Mouse (Mus musculus): Measurements from ENCODE around the gene Mdga1.

Gene Mdga1

GRCm38 (mm10) chr17:29883351-29883750 lies 86.5 kb downstream of the Mdga1 start:
- no peak for DNase-seq

GRCm38 (mm10) chr17:29882885-29883284 lies 87.0 kb downstream of the Mdga1 start:
- peak in 1 of 2 experiments; percentile 45 for DNase-seq

DNA sequence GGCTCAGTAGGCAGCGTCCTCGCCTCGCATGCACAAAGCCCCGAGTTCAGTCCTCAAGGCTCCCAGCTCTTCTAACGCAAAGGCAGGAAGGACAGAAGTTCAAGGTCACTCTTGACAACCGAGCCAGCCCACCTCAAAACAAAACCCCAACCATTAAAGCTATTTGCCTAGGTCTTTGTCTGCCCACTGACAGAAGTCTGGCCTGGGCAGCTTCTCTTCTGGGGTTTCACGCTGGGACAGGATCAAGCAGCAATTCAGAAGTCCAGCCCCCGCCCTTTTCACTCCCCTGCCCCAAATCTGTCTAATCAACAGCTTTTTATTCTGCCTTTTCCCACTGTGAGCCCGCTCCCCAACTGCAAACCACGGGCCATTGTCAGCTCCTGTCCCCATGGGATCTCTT lies 89.6 kb downstream of the Mdga1 start:
- DNase-seq, result no peak

DNA sequence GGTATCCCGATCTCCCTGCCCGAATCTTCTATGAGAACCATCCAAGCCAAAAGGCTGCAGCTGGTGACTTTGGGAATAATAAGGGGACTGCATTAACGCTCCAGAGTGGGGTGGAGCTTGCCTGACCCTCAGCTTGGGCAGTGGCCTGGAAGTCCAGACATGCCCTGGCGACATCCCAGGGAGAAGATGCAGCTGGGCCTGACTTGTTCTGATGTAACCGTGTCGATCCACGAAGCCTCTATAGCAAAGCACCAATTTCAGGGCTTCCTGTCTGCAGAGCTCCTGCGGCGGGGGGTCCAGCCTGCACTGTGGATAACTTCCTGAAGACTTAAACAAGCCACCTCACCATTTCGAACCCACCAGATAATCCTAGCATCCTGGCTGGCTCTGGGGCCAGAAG lies 90.9 kb downstream of the Mdga1 start:
- DNase-seq, result no peak

DNA sequence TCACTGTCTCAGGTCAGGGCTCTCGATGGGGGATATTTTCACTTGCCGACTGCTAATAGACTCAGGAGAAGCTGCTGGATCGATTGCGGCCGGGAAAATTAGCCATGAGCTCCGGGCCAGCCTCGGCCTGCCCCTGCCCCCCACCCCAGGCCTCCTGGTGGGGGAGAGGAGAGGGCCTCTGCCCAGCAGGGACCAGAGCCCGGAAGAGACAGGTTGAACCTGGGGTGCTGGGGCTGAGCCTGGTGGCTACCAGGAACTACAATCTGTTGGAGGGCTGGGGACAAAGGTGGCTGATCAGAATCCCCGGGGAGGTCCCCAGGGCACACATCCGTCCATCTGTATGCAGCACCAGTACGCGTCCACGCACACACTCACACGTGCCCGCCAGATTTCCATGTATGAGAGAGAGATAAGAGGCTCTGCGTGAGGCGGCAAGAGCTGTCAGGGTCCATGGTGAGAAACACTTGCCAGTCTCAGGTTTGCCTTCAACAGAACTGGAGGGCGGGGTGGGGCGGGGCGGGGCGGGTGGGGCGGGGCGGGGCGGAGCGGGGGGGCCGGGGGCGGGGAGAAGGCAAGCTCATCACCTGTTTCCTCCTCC lies 95.7 kb downstream of the Mdga1 start:
- no peak for DNase-seq

DNA sequence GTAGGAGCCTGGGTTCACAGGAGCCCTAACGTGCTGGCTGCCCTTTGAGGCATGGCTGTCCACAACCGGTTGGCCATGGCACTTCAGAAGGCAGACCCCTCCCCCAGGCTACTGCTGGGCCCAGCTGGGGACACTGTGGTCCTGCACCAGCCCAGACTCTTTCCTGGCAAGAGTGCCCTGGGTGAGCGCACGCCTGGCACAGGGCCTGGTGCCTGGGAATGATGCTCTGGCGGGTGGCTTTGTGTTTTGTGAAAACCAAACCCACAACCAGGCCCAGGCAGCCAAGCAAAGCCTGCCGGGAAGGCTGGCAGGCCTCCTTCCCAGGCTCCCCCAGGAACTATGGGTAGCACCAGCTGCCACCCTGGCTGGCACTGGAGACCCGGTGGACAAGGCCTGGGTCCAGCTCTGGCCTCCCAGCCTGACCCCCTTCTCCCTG lies 96.3 kb downstream of the Mdga1 start:
- DNase-seq, result no peak

GRCm38 (mm10) chr17:29870316-29870715 lies 99.6 kb downstream of the Mdga1 start:
- no peak for DNase-seq

DNA sequence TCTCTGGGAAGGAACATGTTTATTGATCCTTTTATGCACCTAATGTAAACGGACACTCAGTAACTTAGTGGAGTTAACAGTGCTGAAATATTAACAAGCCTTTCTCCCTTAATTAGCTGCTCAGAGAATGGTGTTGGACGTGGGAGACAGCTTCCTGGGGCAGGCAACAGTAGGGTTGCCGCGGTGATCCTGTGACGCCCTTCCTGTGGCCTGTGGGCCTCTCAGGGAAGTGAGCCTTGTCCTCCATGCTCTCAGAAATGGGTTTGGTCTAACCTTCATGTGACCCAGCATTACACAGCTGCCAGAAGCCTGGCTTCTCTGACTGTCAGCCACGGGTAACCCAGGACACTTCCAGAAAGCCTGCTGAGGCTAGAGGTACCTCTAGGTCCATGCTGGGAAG lies 104.0 kb downstream of the Mdga1 start:
- DNase-seq, result no peak

GRCm38 (mm10) chr17:29864440-29864839 lies 105.4 kb downstream of the Mdga1 start:
- no peak for DNase-seq

DNA sequence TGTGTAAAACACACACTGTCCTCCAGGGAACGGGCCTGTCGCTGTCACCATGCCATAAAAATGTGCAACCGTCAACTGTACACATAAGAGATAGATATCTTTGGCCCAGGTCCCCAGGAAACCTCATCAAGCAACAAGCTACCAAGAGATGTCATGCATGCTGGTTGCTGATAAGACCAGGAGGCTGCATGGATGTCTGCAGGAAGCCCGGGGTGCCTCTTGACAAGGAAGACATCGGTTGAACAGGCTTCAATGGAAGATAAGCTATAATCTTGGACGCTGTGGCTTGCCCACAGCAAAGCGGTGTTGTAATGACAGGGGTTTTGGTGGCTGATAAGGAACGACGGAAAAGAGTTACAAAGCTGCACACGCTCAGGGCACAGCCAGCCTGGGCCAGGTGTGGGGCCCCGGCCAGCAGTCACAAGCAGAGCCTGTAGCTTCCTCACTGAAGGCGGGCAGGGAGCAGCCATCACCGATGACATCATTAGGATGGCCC lies 110.1 kb downstream of the Mdga1 start:
- DNase-seq, result no peak

DNA sequence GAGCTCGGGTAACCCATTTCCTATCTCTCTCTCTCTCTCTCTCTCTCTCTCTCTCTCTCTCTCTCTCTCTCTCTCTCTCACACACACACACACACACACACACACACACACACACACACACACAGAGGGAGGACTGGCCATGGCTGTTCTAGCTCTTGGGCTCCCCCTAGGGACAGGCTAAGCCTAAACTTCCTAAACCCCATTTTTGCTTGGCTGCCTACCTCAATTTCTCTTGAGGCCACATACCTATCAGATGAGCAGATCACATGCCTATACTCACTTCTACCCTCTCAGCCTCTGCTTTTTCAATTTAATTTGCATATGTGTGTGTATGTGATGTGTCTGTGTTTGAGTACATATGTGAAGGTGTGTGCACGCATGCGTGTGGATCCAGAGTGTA lies 111.1 kb downstream of the Mdga1 start:
- peak in 1 of 2 experiments; percentile 19 for DNase-seq

DNA sequence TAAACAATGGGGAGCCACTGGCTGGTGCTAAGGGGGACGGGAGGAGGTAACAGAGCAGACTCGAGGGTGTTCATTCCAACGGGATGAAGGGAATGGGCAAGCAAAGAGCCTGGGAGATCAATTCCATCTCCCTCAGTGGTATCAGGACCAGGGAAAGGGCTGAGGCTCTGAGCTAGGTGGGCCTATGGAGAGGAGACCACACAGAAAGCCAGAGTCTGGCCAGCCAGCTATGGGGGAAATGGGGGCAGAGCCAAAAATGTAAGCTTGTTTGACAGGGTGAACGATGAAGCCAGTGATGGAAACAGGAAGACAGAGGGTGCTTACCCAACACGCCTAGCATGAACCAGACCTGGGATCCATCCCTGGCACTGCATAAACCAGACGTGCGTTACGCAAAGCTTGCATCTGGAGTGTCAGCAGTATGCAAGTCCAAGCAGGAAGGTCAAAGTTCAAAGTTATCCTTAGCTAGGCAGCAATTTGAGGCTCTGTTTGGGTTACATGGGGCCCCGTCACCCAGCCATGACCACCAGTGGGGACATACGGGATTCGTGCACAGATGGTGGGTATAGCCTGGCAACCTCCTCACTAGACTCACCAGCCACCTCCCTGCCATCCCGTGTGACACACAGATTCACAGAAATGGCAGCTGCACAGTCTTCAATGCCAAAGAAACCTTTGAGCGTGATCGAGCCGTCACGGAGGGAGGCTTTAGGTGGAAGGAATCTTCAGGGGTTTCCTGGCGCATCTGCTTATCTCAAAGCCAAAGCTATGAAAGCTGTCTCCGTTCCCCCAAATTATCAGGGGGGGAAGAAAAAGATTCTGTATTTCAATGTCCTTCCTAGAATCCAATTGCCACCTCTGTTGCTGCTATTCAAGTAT lies 113.9 kb downstream of the Mdga1 start:
- no peak for DNase-seq

DNA sequence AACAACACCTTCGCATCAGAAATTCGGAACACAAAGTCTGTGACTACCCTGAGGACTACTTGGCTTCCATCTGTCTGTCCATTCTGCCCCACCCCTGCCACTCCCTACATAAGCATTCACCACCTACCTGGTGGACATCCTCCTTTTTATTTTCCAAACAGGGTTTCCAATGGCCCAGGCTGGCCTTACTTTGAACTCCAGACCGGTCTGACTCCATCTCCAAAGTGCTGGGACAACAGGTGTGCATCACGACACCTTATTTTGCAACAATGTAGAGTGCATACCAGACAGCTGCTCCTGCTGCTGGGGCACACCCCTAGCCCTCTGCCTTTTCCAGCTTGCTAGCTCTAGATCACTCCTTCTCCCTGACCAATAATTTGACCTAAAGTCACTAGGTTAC lies 115.1 kb downstream of the Mdga1 start:
- DNase-seq, result no peak

DNA sequence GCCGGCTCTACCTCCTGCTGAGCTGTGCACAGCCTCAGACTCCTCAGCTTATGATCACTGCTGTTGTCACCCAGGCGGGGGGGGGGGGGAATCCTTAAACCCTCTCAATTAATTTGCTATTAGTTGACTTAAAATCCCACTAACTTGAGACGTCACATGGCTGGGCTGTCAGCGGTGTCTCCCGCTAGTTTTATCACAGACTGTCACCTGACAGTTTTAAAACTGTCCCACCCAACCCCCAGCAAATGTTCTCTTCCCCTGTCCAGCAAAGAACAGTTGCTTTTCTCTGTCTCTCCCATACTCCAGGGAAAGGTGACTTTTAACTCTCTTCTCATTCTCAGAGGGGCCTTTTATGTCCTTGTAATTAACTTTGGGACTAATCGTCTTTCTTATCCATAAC lies 115.5 kb downstream of the Mdga1 start:
- no peak for DNase-seq

DNA sequence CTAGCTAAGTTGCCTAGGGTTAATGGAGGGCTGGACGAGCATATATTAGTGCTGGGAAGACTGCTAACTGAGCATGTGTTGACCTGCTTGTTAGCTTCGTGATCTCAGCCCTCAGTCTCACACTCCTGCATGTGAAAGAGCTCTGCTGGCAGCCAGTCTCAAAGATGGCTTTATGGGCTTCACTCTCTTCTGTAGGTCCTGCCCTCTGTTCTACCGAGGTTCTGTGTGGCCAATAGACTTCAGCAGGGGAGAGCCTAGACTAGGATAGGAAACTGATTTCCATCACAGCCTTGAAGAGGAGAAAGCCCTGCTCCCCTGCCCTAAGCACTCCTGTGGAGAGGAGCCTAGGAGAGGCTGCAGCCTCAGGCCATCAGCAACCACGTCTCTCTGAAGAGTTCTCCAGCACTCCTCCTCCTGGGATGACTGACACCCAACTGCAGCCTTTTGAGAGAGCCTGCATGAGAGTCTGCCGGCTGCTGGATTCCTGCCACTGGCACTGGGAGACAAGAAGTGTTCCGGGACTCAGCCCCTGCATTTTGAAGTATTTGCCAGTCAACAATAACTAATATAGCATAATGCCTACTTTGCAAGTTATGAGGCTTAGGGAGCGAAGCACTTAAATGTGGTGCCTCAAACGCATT lies 116.9 kb downstream of the Mdga1 start:
- no peak for DNase-seq

GRCm38 (mm10) chr17:29849436-29849797 lies 120.5 kb downstream of the Mdga1 start:
- DNase-seq, result no peak

DNA sequence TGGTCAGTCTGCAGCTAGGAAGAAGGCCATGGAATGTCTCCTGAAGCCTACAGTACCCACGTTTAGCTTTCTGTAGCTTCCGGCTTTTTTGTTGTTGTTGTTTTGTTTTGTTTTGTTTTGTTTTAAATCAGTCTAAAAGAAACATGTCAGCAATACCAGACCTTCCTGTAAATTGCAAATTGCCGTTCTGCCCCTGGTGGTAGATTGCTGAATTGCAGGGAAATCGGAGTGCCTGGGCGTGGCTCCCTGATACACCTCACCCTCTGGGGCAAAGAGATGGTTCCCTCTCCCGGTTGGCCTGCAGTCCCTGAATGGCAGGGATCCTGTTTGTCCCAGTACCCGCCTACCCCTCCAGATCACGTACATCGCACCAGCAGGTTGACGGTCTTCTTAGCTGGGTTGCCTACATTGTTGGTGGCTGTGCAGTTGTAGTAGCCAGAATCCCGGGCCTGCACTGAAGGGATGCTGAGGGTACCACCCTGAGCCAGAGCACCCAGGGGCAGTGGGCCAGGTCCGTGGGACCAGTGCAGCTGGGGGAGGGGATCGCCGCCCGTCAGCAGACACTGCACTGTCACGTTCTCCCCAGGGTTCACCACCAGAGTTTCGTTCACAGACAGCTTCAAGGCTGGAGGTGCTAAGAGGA lies 121.0 kb downstream of the Mdga1 start:
- peak; percentile 31 to 81 for DNase-seq

- DNase-seq, result no peak
These were observed 122.6 kb downstream of the Mdga1 start for GRCm38 (mm10) chr17:29847291-29847690.

DNA sequence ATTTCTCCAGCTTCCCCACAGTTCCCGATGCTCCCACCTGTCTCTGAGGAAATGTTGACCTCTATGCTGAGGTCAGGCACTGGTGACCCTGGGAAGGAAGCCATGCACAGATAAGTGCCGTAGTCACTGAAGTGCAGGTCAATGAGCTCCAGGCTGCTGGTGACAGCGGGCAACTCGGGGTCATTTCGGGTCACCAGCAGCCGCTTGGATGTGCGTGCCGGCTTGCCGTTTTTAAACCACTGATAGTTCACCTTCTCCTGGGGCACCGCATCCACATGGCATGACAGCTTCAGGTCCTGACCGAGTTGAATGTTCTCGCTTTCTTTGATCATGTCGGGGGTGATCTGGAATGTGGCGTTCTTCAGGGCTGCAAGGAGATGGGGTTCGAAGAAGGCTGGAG lies 123.6 kb downstream of the Mdga1 start:
- no peak for DNase-seq

DNA sequence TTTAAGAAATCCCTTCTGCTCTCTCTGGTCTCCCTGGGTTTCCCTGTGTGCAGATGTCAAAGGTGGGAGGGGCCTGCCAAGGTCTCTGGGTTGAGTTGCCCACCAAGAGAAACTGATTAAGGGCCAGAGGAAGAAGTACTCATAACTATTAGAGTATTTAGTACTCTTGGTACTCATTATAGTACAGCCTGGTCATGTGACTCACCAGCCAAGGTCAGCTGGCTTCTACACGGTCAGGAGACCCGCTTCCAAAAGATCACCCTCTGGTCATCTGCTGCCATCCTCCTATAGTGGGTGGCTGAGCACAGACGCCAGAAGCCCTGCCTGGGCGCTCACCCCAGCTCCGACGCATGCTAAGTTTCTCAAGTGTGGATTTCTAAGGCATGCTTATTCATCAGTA lies 124.9 kb downstream of the Mdga1 start:
- no peak for DNase-seq

DNA sequence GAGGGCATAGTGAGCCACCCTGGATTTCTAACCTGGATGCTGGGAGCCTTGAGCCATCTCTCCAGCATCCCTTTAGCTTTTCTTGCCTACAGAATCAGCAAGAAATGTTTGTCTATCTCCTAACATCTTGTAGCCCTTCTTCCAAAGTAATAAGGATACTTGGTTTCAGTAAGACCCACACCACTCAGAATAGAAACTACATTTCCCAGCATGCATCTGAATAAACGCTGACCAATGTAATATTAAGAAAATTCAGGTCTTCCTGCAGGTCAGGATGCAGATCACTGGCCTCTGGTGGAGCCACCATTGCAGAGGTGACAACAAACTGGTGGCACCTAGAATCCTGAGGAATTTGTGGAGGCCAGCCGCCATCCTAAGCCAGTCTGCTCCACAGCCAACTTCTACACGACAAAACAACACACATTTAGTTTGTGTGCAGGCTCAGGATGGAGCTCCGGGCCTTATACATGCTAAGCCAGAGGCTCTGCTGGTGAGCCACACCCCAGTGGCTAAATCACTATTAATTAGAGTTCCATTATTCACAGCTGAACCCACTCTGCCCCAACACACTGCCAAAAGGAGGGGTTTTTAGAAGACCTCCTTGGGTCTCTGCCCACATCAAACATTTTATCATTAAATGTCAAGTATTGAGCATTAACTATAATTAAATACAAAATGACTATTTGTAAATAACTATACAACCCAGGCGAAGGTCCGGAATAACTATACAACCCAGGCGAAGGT lies 126.3 kb downstream of the Mdga1 start:
- no peak for DNase-seq

Measured in kidney, adult 8-10 months (tissue).